Mouse (Mus musculus): ENCODE measurements around the gene Ahnak.
A peak's percentile ranks its signal among the peaks of the same experiment; 100 is the strongest.
"Not testable (repeated sequence)": the region's sequence is repeated elsewhere in the genome, so short reads cannot be mapped to it uniquely, and the experiment has no call there.

The Ahnak gene

DNA sequence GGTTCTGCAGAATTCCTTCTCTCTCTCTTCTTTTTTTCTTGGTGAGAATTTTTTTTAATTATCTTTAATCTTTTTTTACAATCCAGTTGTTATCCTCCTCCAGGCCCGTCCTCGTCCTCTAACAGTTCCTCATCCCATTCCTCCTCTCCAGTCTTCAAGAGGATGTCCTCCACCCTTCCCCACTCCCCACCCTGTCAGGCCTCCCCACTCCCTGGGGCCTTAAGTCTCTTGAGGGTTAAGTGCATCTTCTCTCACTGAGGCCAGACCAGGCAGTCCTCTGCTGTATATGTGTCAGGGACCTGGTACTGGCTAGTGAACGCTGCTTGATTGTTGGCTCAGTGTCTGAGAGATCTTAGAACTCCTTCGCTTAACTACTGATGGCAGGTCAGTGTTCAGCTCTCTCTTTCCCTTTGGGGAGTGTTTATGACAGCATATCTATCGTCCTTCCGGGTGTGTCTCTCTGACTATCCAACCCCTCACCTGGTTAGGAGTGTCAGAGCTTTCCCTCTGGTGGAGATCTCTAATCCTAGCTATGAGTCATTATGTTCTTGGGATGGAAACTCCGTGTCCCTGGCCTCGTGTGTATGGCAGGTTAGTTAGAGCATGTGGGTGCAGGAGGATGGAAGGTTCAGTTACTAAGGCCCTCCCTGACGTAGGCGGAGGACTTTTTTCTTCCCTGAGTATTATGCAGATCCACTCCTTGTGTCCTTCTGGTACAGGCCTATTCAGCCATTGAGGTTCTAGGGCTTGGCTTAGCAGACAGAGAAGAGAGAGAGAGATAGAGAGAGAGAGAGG, 5.9 kb downstream of the Ahnak start:
- no peak for DNase-seq (ENCODE audit: low spot score)

- no peak for DNase-seq (ENCODE audit: low spot score)
Measured at GRCm38 (mm10) chr19:8996601-8997000, 7.5 kb downstream of the Ahnak start.

DNA sequence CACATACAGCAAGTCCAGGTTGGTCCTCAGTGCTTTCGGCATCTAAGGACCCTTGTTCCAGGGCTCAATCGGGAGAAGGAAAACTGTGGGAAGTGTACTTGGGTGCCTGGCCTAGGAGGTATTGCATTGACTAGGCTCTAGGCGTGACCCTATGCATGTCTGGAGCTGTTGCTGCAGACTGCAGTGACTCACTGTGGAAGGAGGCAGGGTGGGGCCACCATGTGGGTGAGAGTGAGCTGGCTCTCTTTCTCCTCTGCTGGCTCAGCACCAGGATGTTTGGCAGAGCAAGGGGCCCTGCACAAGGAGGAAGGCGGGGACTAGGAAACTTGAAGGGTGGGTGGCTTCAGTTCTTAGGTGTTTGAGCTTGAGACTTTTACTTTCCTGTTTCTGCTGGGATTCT, 8.5 kb downstream of the Ahnak start:
- peak; percentile 36 for DNase-seq (ENCODE audit: low spot score)

DNA sequence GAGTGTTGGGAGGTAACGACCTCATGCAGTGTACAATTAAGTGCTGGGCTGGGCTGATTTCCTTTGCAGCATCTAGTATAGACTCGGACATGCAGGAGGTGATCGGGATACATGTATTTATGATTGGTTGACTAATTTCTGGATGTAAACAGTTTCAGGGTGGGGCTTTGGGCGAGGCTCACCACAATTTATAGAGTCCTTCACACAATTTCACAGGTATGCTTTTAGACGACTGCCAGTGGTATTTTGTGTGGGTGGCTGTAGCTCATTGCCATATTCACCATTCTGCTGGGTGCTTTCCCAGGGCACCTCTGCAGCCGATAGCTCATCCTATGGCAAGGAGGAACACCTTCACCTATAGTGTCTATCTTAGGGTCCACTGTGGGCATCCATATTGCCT, 9.5 kb downstream of the Ahnak start:
- no peak for DNase-seq (ENCODE audit: low spot score)

GRCm38 (mm10) chr19:8999223-8999622, 10.1 kb downstream of the Ahnak start:
- no peak for DNase-seq (ENCODE audit: low spot score)

DNA sequence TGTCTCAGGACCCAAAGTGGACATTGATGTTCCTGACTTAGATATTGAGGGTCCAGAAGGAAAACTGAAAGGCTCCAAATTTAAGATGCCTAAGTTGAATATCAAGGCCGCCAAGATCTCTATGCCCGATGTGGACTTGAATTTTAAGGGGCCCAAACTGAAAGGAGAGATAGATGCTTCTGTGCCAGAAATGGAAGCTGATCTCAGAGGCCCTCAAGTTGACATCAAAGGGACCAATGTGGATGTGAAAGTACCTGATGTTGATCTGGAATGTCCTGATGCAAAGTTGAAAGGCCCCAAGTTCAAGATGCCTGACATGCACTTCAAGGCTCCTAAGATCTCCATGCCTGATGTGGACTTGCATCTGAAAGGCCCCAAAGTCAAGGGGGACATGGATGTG, 17.8 kb downstream of the Ahnak start:
- not testable (repeated sequence) for DNase-seq (ENCODE audit: low spot score)

DNA sequence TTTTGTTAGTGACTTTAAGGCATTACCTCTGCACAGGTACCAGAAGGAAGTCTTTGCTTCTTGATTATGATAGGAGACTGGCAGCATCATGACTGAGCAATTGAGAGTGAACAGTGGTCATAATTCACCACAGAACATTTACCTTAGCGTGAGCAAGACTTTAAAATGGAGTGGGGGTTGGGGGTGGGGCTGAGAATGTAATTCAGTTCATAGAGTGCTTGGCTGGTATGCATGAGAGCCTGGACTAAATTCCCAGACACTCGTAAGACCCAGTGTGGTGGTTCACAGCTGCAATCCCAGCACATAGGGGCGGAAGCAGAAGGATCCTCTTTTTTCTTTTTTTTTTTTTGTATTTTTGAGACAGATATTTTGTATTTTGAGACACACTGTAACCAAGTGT, 30.2 kb downstream of the Ahnak start:
- DNase-seq (ENCODE audit: low spot score) = no peak

- DNase-seq (ENCODE audit: low spot score) = no peak
Measured at GRCm38 (mm10) chr19:9023021-9023778, 34.1 kb downstream of the Ahnak start.

- no peak for DNase-seq (ENCODE audit: low spot score)
Measured at GRCm38 (mm10) chr19:9025562-9026257, 36.6 kb downstream of the Ahnak start.

- no peak for DNase-seq (ENCODE audit: low spot score)
Measured at GRCm38 (mm10) chr19:9026634-9027033, 37.5 kb downstream of the Ahnak start.

GRCm38 (mm10) chr19:9027795-9028194, 38.7 kb downstream of the Ahnak start:
- DNase-seq (ENCODE audit: low spot score) = peak; percentile 40

DNA sequence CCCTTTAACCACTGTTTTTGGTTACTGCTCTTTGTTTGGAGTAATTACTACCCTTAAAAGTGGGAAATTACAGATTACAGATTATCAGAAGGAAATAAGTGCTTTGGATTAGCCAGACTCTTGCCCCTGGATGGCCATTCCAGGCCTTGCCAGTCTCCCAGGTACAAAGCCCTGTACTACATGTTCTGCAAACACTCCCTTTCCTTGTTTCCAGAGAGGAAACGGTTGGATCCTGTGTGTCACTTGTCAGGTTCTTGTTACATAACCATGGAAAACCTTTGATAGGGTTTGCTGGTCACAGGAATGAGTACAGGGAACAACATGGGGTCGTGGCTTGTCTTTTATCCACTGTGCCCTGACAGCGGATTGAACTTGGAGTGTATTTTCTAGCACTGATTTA, 39.3 kb downstream of the Ahnak start:
- no peak for DNase-seq (ENCODE audit: low spot score)

DNA sequence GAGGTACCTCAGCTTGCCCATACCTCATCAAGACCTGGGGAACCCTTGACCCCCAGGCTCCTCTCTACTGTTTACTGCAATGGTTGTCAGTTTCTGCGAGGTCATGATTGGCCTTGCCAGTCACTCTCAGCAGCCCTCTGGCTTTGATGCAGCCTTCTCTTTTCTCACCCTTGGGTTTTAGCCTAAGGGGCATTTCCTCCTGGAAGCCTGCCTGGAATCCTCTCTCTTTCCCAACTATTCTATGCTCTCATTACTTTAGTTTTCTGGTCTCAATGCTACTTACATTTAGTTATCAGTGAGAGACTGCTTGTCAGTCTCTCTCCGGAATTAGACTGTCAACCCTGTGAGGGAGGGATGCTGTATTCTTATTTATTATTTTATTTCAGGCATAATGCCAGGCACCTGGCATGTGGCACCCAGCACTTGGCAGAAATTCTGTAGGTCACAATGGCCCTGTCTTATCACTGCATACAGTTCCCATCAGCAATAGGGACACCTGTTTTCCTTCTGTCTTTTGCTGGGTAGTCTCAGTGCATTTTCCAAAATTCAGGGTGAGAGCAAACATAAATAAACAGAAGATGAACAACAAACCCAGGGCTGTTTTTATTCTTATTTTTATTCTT, 40.7 kb downstream of the Ahnak start:
- no peak for DNase-seq (ENCODE audit: low spot score)

DNA sequence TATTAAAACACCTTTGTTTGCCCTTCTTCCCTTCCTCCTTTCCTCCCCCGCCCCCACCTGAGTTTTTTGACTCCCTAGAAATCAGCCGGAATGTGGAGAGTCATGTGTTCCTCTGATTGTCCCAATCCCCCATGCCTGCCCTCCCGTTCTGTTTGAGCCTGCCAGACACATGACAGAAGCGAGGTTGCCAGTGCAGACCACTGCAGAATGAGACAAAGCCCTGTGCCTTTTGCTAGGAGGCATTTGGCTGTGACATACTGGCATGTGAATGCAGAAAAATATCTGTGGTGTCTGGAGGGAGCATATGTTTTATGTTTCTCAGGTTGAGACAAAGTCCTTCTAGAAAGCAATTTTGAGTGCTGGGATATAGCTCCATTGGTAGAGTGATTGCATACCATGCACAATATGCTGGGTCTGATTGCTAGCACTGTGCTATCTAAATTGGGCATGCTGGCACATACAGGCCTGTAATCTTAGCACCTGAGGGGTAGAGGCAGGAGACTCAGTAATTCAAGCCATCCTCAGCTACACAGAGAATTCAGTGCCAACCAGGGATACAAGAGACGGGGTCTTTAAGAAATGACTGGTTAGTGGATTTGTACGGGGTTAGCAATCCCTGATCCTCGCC, 43.5 kb downstream of the Ahnak start:
- DNase-seq (ENCODE audit: low spot score) = no peak

GRCm38 (mm10) chr19:9033412-9034340, 44.6 kb downstream of the Ahnak start:
- no peak for DNase-seq (ENCODE audit: low spot score)

DNA sequence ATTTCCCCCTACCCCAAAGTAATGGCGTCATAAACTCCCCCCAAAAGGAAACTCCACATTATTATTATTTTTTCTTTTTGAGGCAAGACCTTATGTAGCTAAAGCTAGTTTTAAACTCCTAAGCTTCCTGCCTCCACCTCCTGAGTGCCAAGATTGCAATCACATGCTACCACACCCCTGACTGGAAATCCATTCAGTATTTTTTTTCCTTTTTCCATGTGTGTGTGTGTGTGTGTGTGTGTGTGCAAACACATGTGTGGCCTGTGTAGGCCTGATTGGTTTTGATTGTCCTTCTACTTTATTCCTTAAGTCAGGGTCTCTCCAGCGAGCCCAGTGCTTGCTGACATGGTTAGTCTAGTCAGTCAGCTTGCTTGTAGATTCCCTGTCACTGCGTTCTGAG, 45.4 kb downstream of the Ahnak start:
- DNase-seq (ENCODE audit: low spot score) = no peak

GRCm38 (mm10) chr19:9035101-9035500, 46.0 kb downstream of the Ahnak start:
- DNase-seq (ENCODE audit: low spot score) = no peak

DNA sequence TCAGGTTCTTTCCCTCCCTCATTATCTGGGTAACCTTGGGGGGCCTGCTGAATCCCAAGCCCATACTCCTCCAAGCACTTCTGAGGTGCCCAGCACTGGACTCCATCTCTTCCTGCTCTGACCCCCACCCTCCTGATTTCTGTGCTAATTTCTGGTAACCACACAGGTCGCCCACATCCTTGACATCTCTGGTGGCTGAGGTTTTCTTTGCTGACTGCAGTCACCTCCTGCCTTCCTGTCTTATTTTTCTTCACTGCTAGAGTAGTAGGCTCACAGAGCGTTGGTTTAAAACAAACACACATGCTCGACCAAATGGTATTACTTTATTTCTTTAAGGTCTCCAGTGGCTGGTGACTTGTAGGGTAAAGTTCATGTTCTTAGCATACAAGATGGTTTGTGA, 49.1 kb downstream of the Ahnak start:
- no peak for DNase-seq (ENCODE audit: low spot score)

- DNase-seq (ENCODE audit: low spot score) = no peak
Measured at GRCm38 (mm10) chr19:9039266-9039665, 50.2 kb downstream of the Ahnak start.

GRCm38 (mm10) chr19:9039928-9040327, 50.8 kb downstream of the Ahnak start:
- no peak for DNase-seq (ENCODE audit: low spot score)

- DNase-seq (ENCODE audit: low spot score) = no peak
Measured at GRCm38 (mm10) chr19:9040649-9041048, 51.6 kb downstream of the Ahnak start.
